Mouse (Mus musculus): Measurements from ENCODE around the gene Ptma. TPM values are rescaled to one million over a fixed set of nuclear protein-coding genes. Genes with fewer than 3 reads are reported as not detected.

The Ptma gene
- polyA plus RNA-seq, 1 experiment from 2014 or later = 1,057 TPM

DNA sequence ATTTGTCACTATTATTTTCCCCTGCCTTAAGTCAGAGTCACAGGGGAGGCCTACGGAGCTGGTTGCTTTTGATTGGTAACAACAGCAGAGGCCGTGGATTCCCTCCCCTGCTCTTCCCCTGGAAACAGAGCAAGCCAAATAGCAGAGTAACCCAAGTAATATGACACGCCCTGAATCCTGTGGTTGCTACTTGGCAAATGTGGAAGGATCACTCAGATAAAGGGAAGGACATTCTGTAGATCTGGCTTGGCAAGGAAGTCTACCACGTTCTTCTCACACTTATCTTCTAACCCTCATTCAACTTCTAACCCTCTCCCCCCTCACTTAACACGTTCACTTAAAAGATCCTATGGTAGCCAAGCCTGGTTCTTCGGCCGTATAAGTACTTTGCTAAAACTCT, 31.3 kb downstream of the Ptma start:
- Histone ChIP-seq H3K27ac (ENCODE audit: poor library complexity, severe bottlenecking) (no peak overlapping the region), H3K4me3 (no peak overlapping the region), H3K4me1 (replicated peaks) (peaks cover 10% of the 10 kb centered on the region; the same call in 1 of the 2 replicates), H3K4me2 (no peak overlapping the region), H3K9me3 (replicated peaks) (no peaks in the 10 kb centered on the region), H3K36me3 (peaks cover 25% of the 10 kb centered on the region), H3K27me3 (replicated peaks) (no peaks in the 10 kb centered on the region), H3K9ac (no peak overlapping the region)
- WGBS = 44% methylated on average over 7 of the region's 7 CpGs
- ATAC-seq (ENCODE audit: insufficient number of reproducible peaks, low FRiP score) = no peak

DNA sequence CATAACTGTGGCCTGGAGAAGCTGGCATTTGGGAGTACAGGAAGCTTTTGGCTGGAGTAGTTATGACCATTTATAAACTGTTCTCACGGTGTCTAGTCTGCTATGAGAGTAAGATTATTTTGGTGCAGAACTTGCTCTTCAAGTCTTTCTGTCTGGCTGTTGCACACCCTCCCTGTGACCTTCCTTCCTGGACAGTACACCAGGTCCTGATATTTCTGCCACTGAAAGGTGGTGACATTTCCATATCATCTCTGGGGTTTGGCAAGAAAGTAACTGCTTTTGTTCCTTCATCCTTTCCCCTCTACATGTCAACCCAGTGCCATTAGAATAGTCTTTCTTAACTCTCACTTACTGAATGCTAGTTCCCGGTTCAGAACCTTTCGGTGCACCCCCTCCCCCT, 32.7 kb downstream of the Ptma start:
- H3K4me3 ChIP-seq = no peak overlapping the region
- H3K9me3 ChIP-seq (replicated peaks) = no peaks in the 10 kb centered on the region
- peaks cover 39% of the 10 kb centered on the region for H3K36me3 ChIP-seq
- H3K4me1 ChIP-seq (replicated peaks) = peaks cover 10% of the 10 kb centered on the region; the same call in 1 of the 2 replicates
- no peak overlapping the region for H3K4me2 ChIP-seq
- H3K27me3 ChIP-seq (replicated peaks) = no peaks in the 10 kb centered on the region
- H3K27ac ChIP-seq (ENCODE audit: poor library complexity, severe bottlenecking) = no peak overlapping the region
- no peak for ATAC-seq (ENCODE audit: insufficient number of reproducible peaks, low FRiP score)
- WGBS = 82% methylated on average over 3 of the region's 3 CpGs
- H3K9ac ChIP-seq = no peak overlapping the region

DNA sequence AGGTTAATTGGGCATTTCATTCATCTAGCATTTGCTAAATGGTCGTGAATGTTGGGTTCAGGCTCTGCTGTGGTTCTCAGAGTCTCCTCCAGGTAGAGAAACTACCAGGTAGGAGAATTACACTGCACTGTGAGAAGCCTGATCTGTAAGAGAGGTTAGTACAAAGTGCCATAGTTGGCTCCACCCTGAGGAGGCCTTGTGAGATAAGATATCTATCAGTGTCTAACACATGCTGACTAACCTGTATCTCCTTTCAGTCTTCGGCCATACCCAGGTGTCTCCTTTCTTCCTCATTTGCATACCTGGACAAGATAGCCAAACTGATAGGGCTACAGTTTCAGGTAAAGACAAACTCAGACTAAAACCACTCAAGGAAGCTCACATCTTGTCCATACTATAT, 36.1 kb downstream of the Ptma start:
- Histone ChIP-seq H3K4me1 (replicated peaks) (peaks cover 9% of the 10 kb centered on the region; the same call in 1 of the 2 replicates), H3K36me3 (peaks cover 23% of the 10 kb centered on the region), H3K9ac (no peak overlapping the region), H3K4me3 (no peak overlapping the region), H3K9me3 (replicated peaks) (no peaks in the 10 kb centered on the region), H3K27me3 (replicated peaks) (no peaks in the 10 kb centered on the region), H3K4me2 (no peak overlapping the region), H3K27ac (ENCODE audit: poor library complexity, severe bottlenecking) (no peak overlapping the region)
- no peak for ATAC-seq (ENCODE audit: insufficient number of reproducible peaks, low FRiP score)
- WGBS = 71% methylated on average over 2 of the region's 2 CpGs

DNA sequence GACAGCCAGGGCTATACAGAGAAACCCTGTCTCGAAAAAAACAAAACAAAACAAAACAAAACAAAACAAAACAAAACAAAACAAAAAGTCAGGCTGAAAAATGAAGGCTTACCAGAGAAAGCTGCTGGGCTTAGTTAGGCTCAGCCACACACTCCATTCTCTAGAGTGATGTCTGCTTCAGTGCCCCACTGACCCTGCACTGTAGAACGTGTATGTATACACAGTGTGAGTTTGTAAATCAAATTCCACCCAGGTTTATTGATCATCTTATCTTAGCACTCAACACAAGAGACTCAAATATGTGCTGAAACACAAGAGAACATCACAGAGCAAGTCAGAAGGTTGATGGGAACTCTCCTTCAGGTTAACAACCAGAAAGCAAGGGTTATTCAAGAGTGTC, 41.9 kb downstream of the Ptma start:
- Histone ChIP-seq H3K4me2 (no peak overlapping the region), H3K9ac (no peak overlapping the region), H3K4me1 (replicated peaks) (no peaks in the 10 kb centered on the region; the same call in 1 of the 2 replicates), H3K4me3 (no peak overlapping the region), H3K27ac (ENCODE audit: poor library complexity, severe bottlenecking) (no peak overlapping the region), H3K36me3 (peaks cover 12% of the 10 kb centered on the region), H3K9me3 (replicated peaks) (no peaks in the 10 kb centered on the region), H3K27me3 (replicated peaks) (no peaks in the 10 kb centered on the region)
- no peak for ATAC-seq (ENCODE audit: insufficient number of reproducible peaks, low FRiP score)
- WGBS = 75% methylated on average over 2 of the region's 2 CpGs

DNA sequence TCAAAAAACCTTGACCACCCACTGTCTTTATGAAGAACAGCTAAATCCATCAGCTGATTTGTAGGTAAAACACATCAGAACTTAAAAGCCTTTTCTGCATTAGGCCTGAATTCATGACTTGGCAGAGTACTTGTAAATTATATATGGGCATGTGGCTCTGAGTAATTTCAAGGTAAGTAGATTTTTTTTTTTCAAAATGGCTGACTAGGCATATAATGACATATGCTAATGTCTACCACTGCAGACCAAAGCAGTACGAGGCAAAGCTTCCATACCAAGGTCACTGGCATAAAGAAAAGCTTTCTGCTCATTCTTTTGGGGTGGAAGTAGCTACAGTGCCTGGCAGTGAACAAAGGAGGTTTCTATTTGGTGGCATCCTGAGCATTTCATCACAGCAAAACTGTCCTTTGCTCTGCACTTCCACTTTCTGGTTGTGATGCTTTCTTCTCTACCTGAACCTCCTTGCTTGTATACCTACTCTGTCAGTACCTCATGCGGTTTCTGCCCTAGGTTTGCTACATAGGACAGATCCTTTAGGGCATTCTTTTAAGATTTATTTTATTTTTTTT, 42.9 kb downstream of the Ptma start:
- Histone ChIP-seq H3K9ac (no peak overlapping the region), H3K4me3 (no peak overlapping the region), H3K4me1 (replicated peaks) (no peaks in the 10 kb centered on the region; the same call in 1 of the 2 replicates), H3K4me2 (no peak overlapping the region), H3K36me3 (peaks cover 6% of the 10 kb centered on the region), H3K27me3 (replicated peaks) (no peaks in the 10 kb centered on the region), H3K27ac (ENCODE audit: poor library complexity, severe bottlenecking) (no peak overlapping the region), H3K9me3 (replicated peaks) (no peaks in the 10 kb centered on the region)
- whole genome bisulfite sequencing = 94% methylated on average over 2 of the region's 2 CpGs
- ATAC-seq (ENCODE audit: insufficient number of reproducible peaks, low FRiP score) = no peak

DNA sequence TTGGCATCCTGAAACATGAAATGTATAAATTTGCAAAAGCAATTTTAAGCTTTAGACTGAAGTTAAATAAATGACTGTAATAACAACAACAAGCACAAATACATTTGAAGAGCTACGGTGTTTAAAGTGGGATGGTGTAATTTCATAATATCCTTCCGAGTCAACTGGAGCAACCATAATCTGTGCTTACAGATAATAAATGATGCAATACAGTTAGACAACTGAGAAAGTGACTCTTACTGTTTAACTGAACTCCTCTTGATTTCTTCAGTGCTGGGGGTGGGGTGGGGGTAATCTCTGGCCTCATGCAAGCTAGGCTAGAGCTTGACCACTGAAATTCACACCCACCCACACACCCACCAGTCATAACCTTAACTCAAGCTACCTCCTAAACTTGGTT, 44.9 kb downstream of the Ptma start:
- no peak overlapping the region for H3K4me3 ChIP-seq
- no peak overlapping the region for H3K4me2 ChIP-seq
- H3K4me1 ChIP-seq (replicated peaks) = no peaks in the 10 kb centered on the region; the same call in 1 of the 2 replicates
- WGBS = 89% methylated on average over 2 of the region's 2 CpGs
- H3K36me3 ChIP-seq = peaks cover 6% of the 10 kb centered on the region
- H3K27me3 ChIP-seq (replicated peaks) = no peaks in the 10 kb centered on the region
- H3K27ac ChIP-seq (ENCODE audit: poor library complexity, severe bottlenecking) = no peak overlapping the region
- ATAC-seq (ENCODE audit: insufficient number of reproducible peaks, low FRiP score) = no peak
- no peaks in the 10 kb centered on the region for H3K9me3 ChIP-seq (replicated peaks)
- no peak overlapping the region for H3K9ac ChIP-seq

DNA sequence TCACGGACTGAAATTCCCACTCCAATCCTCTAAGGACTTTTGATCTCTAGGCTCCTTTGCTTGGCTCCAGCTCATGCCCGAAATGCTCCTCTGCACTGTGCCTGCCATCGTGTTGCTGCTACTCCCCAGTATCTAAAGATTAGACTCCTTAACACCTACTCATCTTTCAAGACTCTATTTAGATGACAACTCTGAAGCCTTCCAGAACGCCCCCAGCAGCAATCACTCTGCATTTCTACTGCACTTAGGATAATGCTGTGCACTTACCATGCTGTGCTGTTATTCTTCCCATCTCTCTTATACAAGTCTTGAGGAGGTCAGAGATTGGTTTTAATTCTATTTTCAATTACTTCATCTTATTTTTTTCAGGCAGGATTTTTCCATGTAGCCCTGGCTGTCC, 45.4 kb downstream of the Ptma start:
- no peak overlapping the region for H3K4me2 ChIP-seq

More for the DNA sequence above, 45.4 kb downstream of the Ptma start:
- peaks cover 6% of the 10 kb centered on the region for H3K36me3 ChIP-seq
- H3K4me1 ChIP-seq (replicated peaks) = no peaks in the 10 kb centered on the region; the same call in 1 of the 2 replicates
- 23% methylated on average over 4 of the region's 4 CpGs for WGBS
- no peaks in the 10 kb centered on the region for H3K9me3 ChIP-seq (replicated peaks)
- no peak overlapping the region for H3K4me3 ChIP-seq
- no peak overlapping the region for H3K9ac ChIP-seq
- H3K27ac ChIP-seq (ENCODE audit: poor library complexity, severe bottlenecking) = no peak overlapping the region
- no peak for ATAC-seq (ENCODE audit: insufficient number of reproducible peaks, low FRiP score)
- H3K27me3 ChIP-seq (replicated peaks) = no peaks in the 10 kb centered on the region

Other genes starting within 250 kb of the Ptma start
- 6.3 and 7.1 TPM in 2 replicates for gene B3gnt7, start 223.9 kb upstream of the Ptma start, polyA plus RNA-seq (2016; fragmentation: Nextera tagmentation; extraction: Ambion mirVana)
- 331 and 337 TPM in 2 replicates for gene Ncl, start 167.3 kb upstream of the Ptma start, polyA plus RNA-seq (2016; fragmentation: Nextera tagmentation; extraction: Ambion mirVana)
- gene Nmur1, start 100.5 kb upstream of the Ptma start, polyA plus RNA-seq (2016; fragmentation: Nextera tagmentation; extraction: Ambion mirVana) = not detected in 2 replicates
- not detected in 2 replicates for gene Tex44, start 100.4 kb upstream of the Ptma start, polyA plus RNA-seq (2016; fragmentation: Nextera tagmentation; extraction: Ambion mirVana)
- 83.5 and 89.5 TPM in 2 replicates for gene Pde6d, start 55.9 kb downstream of the Ptma start, polyA plus RNA-seq (2016; fragmentation: Nextera tagmentation; extraction: Ambion mirVana)
- 28.6 and 32.6 TPM in 2 replicates for gene Cops7b, start 56.2 kb downstream of the Ptma start, polyA plus RNA-seq (2016; fragmentation: Nextera tagmentation; extraction: Ambion mirVana)
- gene Nppc, start 143.8 kb downstream of the Ptma start, polyA plus RNA-seq (2016; fragmentation: Nextera tagmentation; extraction: Ambion mirVana) = 1.3 TPM in 2 replicates
- 17.0 and 18.2 TPM in 2 replicates for gene Dis3l2, start 177.1 kb downstream of the Ptma start, polyA plus RNA-seq (2016; fragmentation: Nextera tagmentation; extraction: Ambion mirVana)